Mouse (Mus musculus) left cerebral cortex, adult 8-10 months (tissue): ENCODE data around the gene Tas2r119. TPM values are rescaled to one million over a fixed set of nuclear protein-coding genes. Genes with fewer than 3 reads are reported as not detected.

Source experiments
- DNase-seq, 2 experiments: peaks; one replicate each; pipeline ENCODE4 v3.0.0; 2022; ENCODE audit warnings: low spot score in 2 of 2
- total RNA-seq, 4 experiments: library from RNA; stranded (reverse); gene quantifications; 2 replicates each; pipeline ENCODE4 v1.2.4; 2022

Gene Tas2r119
- total RNA-seq, 4 experiments from 2014 or later, result not detected

- DNase-seq, result no peak
These were observed 48.3 kb downstream of the Tas2r119 start for GRCm38 (mm10) chr15:32225394-32225793.

GRCm38 (mm10) chr15:32226381-32226780 is 49.3 kb downstream of the Tas2r119 start:
- DNase-seq, result no peak

DNA sequence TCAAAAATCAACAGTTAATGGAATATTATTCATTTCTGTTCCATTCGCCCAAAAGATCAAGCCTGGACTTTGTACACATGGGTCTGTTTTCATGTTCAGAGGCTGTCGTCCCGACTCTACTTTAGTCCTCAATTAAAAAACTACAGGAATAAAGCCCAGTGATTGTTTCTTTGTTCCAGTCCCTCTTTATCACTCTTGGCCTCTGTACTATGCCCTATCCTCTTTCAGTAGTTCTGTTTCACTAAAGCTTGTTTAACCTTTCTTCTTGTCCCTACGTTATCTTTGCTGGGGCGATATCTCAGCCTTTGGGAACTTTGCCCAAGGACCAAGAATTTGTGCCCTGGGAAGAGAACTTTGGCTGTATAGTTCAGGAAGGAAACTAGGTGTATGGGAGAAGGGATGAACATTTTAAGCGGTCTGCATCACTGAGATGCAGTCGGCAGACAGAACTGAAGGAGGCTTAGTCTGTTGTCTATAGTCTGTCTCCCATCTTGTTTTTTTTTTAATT is 49.9 kb downstream of the Tas2r119 start:
- DNase-seq, result no peak

Other genes starting within 250 kb of the Tas2r119 start
- gene Sema5a, start 67.5 kb downstream of the Tas2r119 start, total RNA-seq, result 10 to 100 TPM; 19.8 to 25.7 (median 23.5) TPM